Mouse (Mus musculus) spleen, adult 2 months (tissue): ENCODE results near the gene Prkaca. TPM values are rescaled to one million over a fixed set of nuclear protein-coding genes. Genes with fewer than 3 reads are reported as not detected.
A peak's percentile ranks its signal among the peaks of the same experiment; 100 is the strongest.

ENCODE experiments used
- DNase-seq, 2 experiments: peaks; one replicate each; pipeline versions ENCODE4 v3.0.0 to v3.0.0-alpha.2; 2012 to 2021; ENCODE audit warnings: low spot score in 2 of 2, low read depth in 1 of 2
- H3K27ac ChIP-seq: fragments of 200-500 bp; 2 replicates; pipeline ENCODE4 v1.5.1; 2012; ENCODE audit warnings: low read length, inconsistent platforms; ENCODE audit not compliant: insufficient read depth
- H3K27me3 ChIP-seq: fragments of 200-500 bp; 2 replicates; pipeline ENCODE4 v1.6.1; 2012; ENCODE audit warnings: mild to moderate bottlenecking, moderate library complexity, low read length, inconsistent platforms; ENCODE audit not compliant: control insufficient read depth, insufficient read depth
- H3K36me3 ChIP-seq: fragments of 200-500 bp; 2 replicates; pipeline ENCODE4 v1.6.1; 2012; ENCODE audit warnings: mild to moderate bottlenecking, low read length, inconsistent platforms; ENCODE audit not compliant: control insufficient read depth, insufficient read depth
- H3K4me1 ChIP-seq: fragments of 200-500 bp; 2 replicates; pipeline ENCODE4 v1.6.1; 2011; ENCODE audit warnings: inconsistent platforms; ENCODE audit not compliant: control insufficient read depth, insufficient read depth, insufficient read length
- H3K4me3 ChIP-seq: fragments of 200-500 bp; 2 replicates; pipeline ENCODE4 v1.5.1; 2011; ENCODE audit warnings: mild to moderate bottlenecking, inconsistent platforms; ENCODE audit not compliant: insufficient read depth, insufficient read length; ENCODE audit errors: extremely low read depth
- CTCF ChIP-seq: fragments of 200-500 bp; IDR thresholded peaks from 2 replicates; pipeline ENCODE4 v1.5.1; 2011; ENCODE audit warnings: mild to moderate bottlenecking, inconsistent platforms; ENCODE audit not compliant: insufficient read depth, insufficient read length, insufficient replicate concordance; ENCODE audit errors: extremely low read depth
- POLR2A ChIP-seq: fragments of 200-500 bp; IDR thresholded peaks from 2 replicates; pipeline ENCODE4 v1.6.1; 2011; ENCODE audit warnings: low read depth, low read length, inconsistent platforms
- WGBS: fragments of 180-500 bp; shearing (Covaris S2); methylation state at CpG from one replicate; pipeline ENCODE4 v1.1.7; 2018; 5-methylcytosine and 5-hydroxymethylcytosine counted together
- polyA plus RNA-seq: library from polyadenylated mRNA; depleted of rRNA; stranded (reverse); fragments of >200 nt; gene quantifications from 2 replicates; pipeline ENCODE4 v1.2.3, GENCODE M21; 2012; rRNA removed

Gene Prkaca
- polyA plus RNA-seq: 26.7 and 31.5 TPM in 2 replicates

DNA sequence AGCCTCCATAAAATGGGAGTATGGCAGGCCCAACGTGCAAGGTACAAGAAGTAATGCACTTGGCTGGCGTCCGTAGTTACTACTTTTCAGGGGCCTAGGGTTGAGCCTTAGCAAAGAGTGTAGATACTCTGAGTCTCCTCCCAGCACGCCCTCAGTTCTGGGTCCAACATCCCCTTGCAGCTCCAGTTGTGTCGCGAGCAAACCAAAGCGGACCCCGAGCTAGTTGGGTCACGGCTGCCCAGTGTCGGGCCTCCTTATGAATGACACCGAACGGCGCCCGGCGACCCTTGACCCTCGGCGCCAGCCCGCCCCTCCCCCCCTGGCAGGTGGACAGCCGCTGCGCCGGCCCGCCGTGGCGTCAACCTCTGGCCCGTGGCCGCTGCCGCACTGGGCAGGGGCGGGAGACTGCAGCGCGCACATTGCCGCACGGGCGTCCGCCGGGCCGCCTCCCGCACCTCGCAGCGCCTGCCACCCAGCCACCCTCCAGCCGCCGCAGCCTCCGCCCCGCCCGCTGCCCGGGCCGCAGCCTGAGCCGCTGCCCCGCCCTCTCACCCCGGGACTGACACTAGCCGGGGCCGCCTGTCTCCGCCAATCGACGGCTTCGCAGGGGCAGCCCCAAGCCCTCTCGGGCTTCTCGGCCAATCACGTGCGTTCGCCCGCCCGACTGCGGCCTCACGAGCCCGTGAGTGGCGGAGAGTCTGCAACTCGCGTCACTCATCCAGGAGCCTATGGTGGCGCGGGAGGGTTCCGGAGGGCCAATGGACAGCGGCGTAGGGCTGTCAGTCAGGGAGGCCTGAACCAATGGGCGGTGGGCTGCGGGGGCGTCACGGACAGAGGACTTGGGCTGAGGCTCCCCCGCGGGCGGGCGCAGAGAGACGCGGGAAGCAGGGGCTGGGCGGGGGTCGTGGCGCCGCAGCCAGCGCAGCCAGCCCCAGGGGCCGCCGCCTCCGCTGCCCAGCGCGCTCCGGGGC lies at the start of gene Prkaca:
Gene Prkaca, plus strand, starts transcription at position 844 of the 971 bp plus-strand sequence.
- Histone ChIP-seq H3K4me1 (peaks cover 14% of the 10 kb centered on the region; the same call in 1 of the 2 replicates), H3K27me3 (no peaks in the 10 kb centered on the region), H3K36me3 (no peaks in the 10 kb centered on the region), H3K4me3 (peak within 1 kb of the TSS; percentile 83), H3K27ac (peak within 1 kb of the TSS; percentile 35)
- TF ChIP-seq POLR2A (peak; percentile 12; the same call in 1 of the 2 replicates), CTCF (no peak)
- DNase-seq: peak; percentile 94 to 98
- WGBS: under 1% methylated on average over 91 of the region's 94 CpGs

DNA sequence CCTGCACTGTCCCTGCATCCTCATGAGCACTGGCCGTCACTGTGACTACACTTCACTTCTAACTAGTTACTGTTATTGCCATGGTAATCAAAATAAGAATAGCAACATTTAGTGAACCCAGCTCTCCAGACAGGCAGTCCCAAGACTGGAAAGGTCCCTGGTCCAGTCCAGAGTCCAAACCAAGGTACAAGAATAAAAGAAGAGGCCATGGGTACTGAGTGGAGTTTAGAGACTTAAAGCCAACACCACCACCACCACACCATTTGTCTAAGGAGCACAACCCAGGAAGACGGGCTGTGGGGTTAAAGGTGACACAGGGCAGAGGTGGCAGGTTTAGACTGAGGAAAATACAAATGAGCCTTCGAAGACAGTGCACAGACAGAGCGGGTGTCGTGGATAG lies 48.2 kb upstream of the Prkaca start:
- WGBS: 92% methylated on average over 5 of the region's 5 CpGs
- H3K27ac ChIP-seq: no peak overlapping the region
- no peaks in the 10 kb centered on the region for H3K27me3 ChIP-seq
- TF ChIP-seq POLR2A: no peak
- no peak for TF ChIP-seq CTCF
- H3K4me1 ChIP-seq: no peaks in the 10 kb centered on the region
- H3K4me3 ChIP-seq: no peak overlapping the region
- no peak for DNase-seq
- no peaks in the 10 kb centered on the region for H3K36me3 ChIP-seq

DNA sequence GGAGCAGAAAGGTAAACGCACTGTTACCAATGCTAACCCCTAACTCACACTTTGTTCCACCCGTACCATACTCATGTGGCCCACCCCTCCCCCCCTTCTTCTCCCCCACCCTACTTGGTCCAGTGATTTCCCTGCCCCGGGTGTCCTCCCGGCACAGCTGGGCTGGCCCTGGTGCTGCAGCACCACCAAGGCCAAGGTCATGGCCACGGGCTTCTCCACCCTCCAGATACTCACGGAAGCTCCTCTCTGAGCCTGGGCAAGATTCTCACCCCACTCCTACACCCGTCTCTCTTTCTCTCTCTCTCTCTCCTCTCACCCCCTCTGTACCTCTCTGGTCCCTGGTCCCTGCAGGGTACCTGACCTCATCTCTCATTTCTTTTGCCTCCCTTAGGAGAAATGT lies 46.5 kb upstream of the Prkaca start:
- 77% methylated on average over 7 of the region's 7 CpGs for WGBS
- Histone ChIP-seq H3K4me1 (no peaks in the 10 kb centered on the region), H3K27me3 (no peaks in the 10 kb centered on the region), H3K27ac (no peak overlapping the region), H3K36me3 (no peaks in the 10 kb centered on the region), H3K4me3 (no peak overlapping the region)
- no peak for TF ChIP-seq POLR2A
- TF ChIP-seq CTCF: no peak
- no peak for DNase-seq

DNA sequence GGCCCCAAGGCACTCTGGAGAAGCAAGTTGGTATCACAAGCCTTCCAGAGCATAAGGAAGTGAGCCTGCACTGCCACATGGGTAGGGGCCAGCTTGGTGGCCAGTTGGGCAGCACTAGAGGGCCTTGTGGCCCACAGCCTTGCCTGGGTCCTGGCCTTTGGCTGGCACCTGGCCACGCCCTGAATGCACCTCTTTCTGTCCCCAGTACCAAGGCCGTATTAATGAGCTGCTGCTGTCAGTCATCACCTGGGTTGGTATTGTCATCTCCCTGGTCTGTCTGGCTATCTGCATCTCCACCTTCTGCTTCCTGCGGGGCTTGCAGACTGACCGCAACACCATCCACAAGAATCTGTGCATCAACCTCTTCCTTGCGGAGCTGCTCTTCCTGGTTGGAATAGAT lies 38.6 kb upstream of the Prkaca start:
- WGBS: 86% methylated on average over 5 of the region's 5 CpGs
- TF ChIP-seq CTCF (no peak), POLR2A (no peak)

DNA sequence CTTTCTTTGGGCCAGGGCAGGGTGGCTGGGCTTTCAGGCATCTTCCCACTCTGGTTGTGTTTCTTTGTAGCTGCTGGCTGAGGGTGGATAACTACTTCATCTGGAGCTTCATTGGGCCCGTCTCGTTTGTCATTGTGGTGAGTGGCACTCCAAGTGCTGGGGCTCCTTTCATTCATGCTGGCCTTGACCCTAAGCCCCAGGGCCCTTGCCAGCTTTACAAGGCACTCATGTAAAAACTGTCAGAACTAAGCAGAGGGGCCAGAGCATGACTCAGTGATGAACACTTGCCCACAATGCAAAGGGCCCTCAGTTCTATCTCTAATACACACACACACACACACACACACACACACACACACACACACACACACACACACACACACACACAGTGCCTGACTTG lies 37.8 kb upstream of the Prkaca start:
- DNase-seq: no peak
- Histone ChIP-seq H3K36me3 (peaks cover 7% of the 10 kb centered on the region; the same call in 1 of the 2 replicates), H3K4me1 (no peaks in the 10 kb centered on the region), H3K27ac (no peak overlapping the region), H3K4me3 (no peak overlapping the region), H3K27me3 (no peaks in the 10 kb centered on the region)
- 86% methylated on average over 2 of the region's 2 CpGs for WGBS
- no peak for TF ChIP-seq POLR2A
- TF ChIP-seq CTCF: no peak

More for the DNA sequence above, 38.6 kb upstream of the Prkaca start:
- H3K4me3 ChIP-seq: no peak overlapping the region
- no peak for DNase-seq
- H3K27me3 ChIP-seq: no peaks in the 10 kb centered on the region
- peaks cover 7% of the 10 kb centered on the region; the same call in 1 of the 2 replicates for H3K36me3 ChIP-seq
- H3K27ac ChIP-seq: no peak overlapping the region
- no peaks in the 10 kb centered on the region for H3K4me1 ChIP-seq

DNA sequence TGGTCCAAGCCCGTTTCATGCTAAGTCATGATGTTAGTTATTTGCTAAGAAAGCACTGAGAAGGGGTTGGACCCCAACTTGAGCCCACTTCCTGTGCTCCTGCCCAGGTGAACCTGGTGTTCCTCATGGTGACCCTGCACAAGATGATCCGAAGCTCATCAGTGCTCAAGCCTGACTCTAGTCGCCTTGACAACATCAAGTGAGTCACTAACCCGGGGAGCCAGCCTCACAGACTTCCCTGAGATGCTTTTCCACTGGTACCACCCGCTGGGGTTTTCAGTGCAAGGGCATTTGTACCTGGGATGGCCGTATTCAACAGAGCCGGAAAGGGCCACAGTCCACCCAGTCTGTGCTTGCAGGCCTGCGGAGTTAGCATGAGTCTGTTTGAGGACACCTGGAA lies 37.4 kb upstream of the Prkaca start:
- Histone ChIP-seq H3K4me1 (no peaks in the 10 kb centered on the region), H3K4me3 (no peak overlapping the region), H3K36me3 (peaks cover 7% of the 10 kb centered on the region; the same call in 1 of the 2 replicates), H3K27ac (no peak overlapping the region), H3K27me3 (no peaks in the 10 kb centered on the region)
- no peak for TF ChIP-seq CTCF
- no peak for TF ChIP-seq POLR2A
- DNase-seq: no peak
- 87% methylated on average over 8 of the region's 8 CpGs for WGBS

DNA sequence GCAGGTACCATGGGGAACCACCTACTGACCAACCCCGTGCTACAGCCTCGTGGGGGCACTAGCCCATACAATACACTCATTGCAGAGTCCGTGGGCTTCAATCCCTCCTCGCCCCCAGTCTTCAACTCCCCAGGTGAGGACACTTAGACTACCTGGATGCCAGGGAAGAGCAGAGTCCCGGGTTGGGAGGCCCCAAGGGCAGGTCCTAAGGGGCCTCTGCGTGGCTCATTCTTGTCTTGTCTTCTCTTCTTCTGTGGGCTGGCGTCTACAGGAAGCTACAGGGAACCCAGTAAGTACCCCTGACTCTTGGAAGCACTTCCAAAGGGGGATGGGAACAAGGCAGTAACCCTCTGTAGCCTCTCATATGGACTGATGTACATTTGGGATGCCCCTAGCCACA lies 35.1 kb upstream of the Prkaca start:
- H3K27ac ChIP-seq: no peak overlapping the region
- no peak for DNase-seq
- peaks cover 7% of the 10 kb centered on the region; the same call in 1 of the 2 replicates for H3K36me3 ChIP-seq
- no peaks in the 10 kb centered on the region for H3K27me3 ChIP-seq
- no peaks in the 10 kb centered on the region for H3K4me1 ChIP-seq
- H3K4me3 ChIP-seq: no peak overlapping the region
- TF ChIP-seq CTCF (no peak), POLR2A (no peak)
- WGBS: 95% methylated on average over 7 of the region's 7 CpGs
